Mouse (Mus musculus) heart, postnatal 25 days (tissue): ENCODE measurements at regions not wholly inside any gene's neighbourhood (a gene's known extent, or its start where the extent isn't known, plus 50 kb on each side); places are given as distances from the start of the nearest gene placed in this dataset.

Source experiments
- DNase-seq: peaks from one replicate; pipeline ENCODE4 v3.0.0; 2022; ENCODE audit warnings: low spot score
- intact Hi-C: fragments of 180-260 bp; cut with DNase I; formaldehyde crosslinking; loops from one replicate; pipeline ENCODE4 v1.15.1; 2025

GRCm38 (mm10) chr8:103343891-103344290 is 558.4 kb upstream of the Cdh11 start:
- intact Hi-C loops: no loop called here
- DNase-seq: no peak

- intact Hi-C loops: no loop called here
- no peak for DNase-seq
These were observed 559.4 kb upstream of the Cdh11 start for GRCm38 (mm10) chr8:103344871-103345270.

GRCm38 (mm10) chr8:103347158-103347871 is 561.9 kb upstream of the Cdh11 start:
- intact Hi-C loops: no loop called here
- no peak for DNase-seq

GRCm38 (mm10) chr8:103361713-103362112 is 576.3 kb upstream of the Cdh11 start:
- DNase-seq: no peak
- intact Hi-C loops: no loop called here

GRCm38 (mm10) chr8:103370394-103370793 is 585.0 kb upstream of the Cdh11 start:
- intact Hi-C loops: no loop called here
- no peak for DNase-seq

- DNase-seq: no peak
- intact Hi-C loops: no loop called here
These were observed 587.6 kb upstream of the Cdh11 start for GRCm38 (mm10) chr8:103373007-103373406.

GRCm38 (mm10) chr8:103374151-103374550 is 588.7 kb upstream of the Cdh11 start:
- no peak for DNase-seq

GRCm38 (mm10) chr8:103378545-103378944 is 593.1 kb upstream of the Cdh11 start:
- intact Hi-C loops: no loop called here
- DNase-seq: no peak

More at GRCm38 (mm10) chr8:103374151-103374550, 588.7 kb upstream of the Cdh11 start:
- intact Hi-C loops: no loop called here

- intact Hi-C loops: no loop called here
- no peak for DNase-seq
These were observed 596.1 kb upstream of the Cdh11 start for GRCm38 (mm10) chr8:103381575-103381974.

GRCm38 (mm10) chr8:103391359-103391758 is 605.9 kb upstream of the Cdh11 start:
- DNase-seq: no peak
- intact Hi-C loops: no loop called here

- intact Hi-C loops: no loop called here
- no peak for DNase-seq
These were observed 609.9 kb upstream of the Cdh11 start for GRCm38 (mm10) chr8:103395316-103395715.

- intact Hi-C loops: no loop called here
- no peak for DNase-seq
These were observed 612.7 kb upstream of the Cdh11 start for GRCm38 (mm10) chr8:103398179-103398578.

GRCm38 (mm10) chr8:103399466-103399865 is 614.0 kb upstream of the Cdh11 start:
- no peak for DNase-seq
- intact Hi-C loops: no loop called here

GRCm38 (mm10) chr8:103400143-103400542 is 614.7 kb upstream of the Cdh11 start:
- intact Hi-C loops: no loop called here
- no peak for DNase-seq

GRCm38 (mm10) chr8:103402731-103403130 is 617.3 kb upstream of the Cdh11 start:
- no peak for DNase-seq
- intact Hi-C loops: no loop called here

- intact Hi-C loops: no loop called here
- DNase-seq: no peak
These were observed 618.4 kb upstream of the Cdh11 start for GRCm38 (mm10) chr8:103403826-103404225.

- DNase-seq: no peak
- intact Hi-C loops: no loop called here
These were observed 620.3 kb upstream of the Cdh11 start for GRCm38 (mm10) chr8:103405787-103406186.

GRCm38 (mm10) chr8:103406921-103407320 is 621.5 kb upstream of the Cdh11 start:
- intact Hi-C loops: no loop called here

GRCm38 (mm10) chr8:103407631-103408030 is 622.2 kb upstream of the Cdh11 start:
- intact Hi-C loops: no loop called here
- DNase-seq: no peak

More at GRCm38 (mm10) chr8:103406921-103407320, 621.5 kb upstream of the Cdh11 start:
- DNase-seq: no peak

GRCm38 (mm10) chr8:103408411-103408810 is 623.0 kb upstream of the Cdh11 start:
- intact Hi-C loops: no loop called here
- no peak for DNase-seq

GRCm38 (mm10) chr8:103409121-103409551 is 623.7 kb upstream of the Cdh11 start:
- no peak for DNase-seq
- intact Hi-C loops: no loop called here

GRCm38 (mm10) chr8:103412731-103413130 is 627.3 kb upstream of the Cdh11 start:
- DNase-seq: no peak
- intact Hi-C loops: no loop called here
